Mouse (Mus musculus): ENCODE data around the gene Aspn. TPM values are rescaled to one million over a fixed set of nuclear protein-coding genes. Genes with fewer than 3 reads are reported as not detected.

The Aspn gene
- 0.63 and 0.67 TPM in 2 replicates for polyA plus RNA-seq (2012; rRNA removed)

GRCm38 (mm10) chr13:49544279-49544678 lies at the start of gene Aspn:
TSS of gene Aspn (plus strand) at chr13:49544443.

DNA sequence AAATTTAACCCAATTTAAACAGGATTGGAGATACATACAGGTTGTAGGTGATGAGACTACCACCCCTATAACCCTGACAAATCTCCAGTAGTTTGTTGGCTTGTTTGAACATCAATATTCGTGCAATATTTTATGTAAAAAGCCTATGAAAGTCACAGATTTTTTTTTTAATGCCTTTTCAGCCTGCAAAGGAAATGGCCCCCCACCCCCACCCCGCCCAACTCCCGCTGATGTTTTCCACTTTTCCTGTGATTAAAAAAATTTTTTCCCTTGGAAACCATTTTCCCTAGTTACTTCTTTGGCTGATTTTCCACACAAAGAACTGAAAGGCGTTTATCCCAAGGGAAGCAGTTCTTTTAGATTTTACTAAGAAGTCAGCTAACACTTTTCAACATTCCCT lies 39.7 kb upstream of the Aspn start, which contains the start of gene Ecm2:
Gene Ecm2 (plus strand): TSS at position 301 of the 400 bp plus-strand sequence.

DNA sequence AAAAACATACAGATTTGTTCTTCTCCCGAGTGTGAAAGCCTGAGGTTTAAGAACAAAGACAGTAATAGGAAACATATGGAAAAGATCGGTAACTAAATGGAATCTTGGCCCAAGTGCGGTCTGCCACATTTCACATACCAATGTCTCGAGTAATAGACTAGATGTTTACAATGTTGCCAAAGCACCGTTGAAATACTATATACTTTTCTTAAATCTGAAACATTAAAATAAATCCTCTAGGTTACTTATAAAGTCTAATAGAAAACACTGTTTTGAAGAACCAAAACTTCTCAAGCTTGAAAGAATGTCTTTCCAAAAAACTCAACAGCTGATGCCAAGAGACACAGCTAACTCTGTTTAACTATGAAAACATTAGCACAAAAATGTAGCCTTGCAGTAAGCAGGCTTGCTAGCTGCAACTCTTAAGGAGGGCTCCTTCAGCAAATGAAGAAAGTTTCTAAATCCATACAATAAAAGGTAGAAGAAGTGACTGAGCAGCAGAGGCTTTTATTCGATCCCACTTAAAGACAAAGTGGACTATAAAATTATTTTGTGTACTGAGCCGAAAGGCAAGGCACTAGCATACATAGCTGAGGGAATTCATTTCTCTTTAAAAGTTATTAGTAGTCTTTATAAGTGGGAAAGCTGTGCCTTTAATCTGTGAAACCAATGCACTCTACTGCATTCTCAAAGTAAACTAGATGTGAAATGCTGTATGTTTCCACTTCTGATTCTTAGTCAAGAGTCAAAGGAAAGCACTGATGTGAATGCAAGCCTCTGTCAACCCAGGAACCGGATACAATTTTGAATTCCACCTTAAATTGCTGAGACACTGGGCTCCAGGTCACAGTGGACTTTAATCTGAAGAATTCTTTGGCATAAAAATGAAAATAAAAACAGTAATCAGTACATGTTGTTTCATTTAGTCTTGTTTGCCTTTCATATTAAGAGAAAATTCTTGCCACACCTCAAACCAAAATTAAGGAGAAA lies 37.6 kb downstream of the Aspn start, which contains the start of gene Omd:
Gene Omd (plus strand): TSS at position 922 of the 990 bp plus-strand sequence.

GRCm38 (mm10) chr13:49607714-49608113 lies 63.5 kb downstream of the Aspn start, which contains the start of gene Ogn:
TSS of gene Ogn (plus strand) at chr13:49608046.

Other genes with a start within 250 kb of the Aspn start
- gene Fgd3, start 224.1 kb upstream of the Aspn start, polyA plus RNA-seq (2012; rRNA removed) = 5.6 and 7.9 TPM in 2 replicates
- 39.9 and 43.6 TPM in 2 replicates for gene Bicd2, start 202.9 kb upstream of the Aspn start, polyA plus RNA-seq (2012; rRNA removed)
- gene Ippk, start 123.2 kb upstream of the Aspn start, polyA plus RNA-seq (2012; rRNA removed) = 7.1 and 8.3 TPM in 2 replicates
- not detected in 2 replicates for gene Tes3-ps, start 51.1 kb upstream of the Aspn start, polyA plus RNA-seq (2012; rRNA removed)
- 1.7 and 2.7 TPM in 2 replicates for gene Ecm2, start 39.6 kb upstream of the Aspn start, polyA plus RNA-seq (2012; rRNA removed)
- gene Omd, start 38.0 kb downstream of the Aspn start, polyA plus RNA-seq (2012; rRNA removed) = 0.47 and 0.49 TPM in 2 replicates
- 16.0 and 21.2 TPM in 2 replicates for gene Ogn, start 63.6 kb downstream of the Aspn start, polyA plus RNA-seq (2012; rRNA removed)
- 0.60 and 1.1 TPM in 2 replicates for gene Cenpp, start 108.3 kb downstream of the Aspn start, polyA plus RNA-seq (2012; rRNA removed)
- 0.63 and 0.66 TPM in 2 replicates for gene Nol8, start 108.6 kb downstream of the Aspn start, polyA plus RNA-seq (2012; rRNA removed)
- 20.5 and 25.5 TPM in 2 replicates for gene Iars, start 137.7 kb downstream of the Aspn start, polyA plus RNA-seq (2012; rRNA removed)